Mouse (Mus musculus) adrenal gland, adult 10 weeks (tissue): ENCODE results near the gene Tnrc18. TPM values are rescaled to one million over a fixed set of nuclear protein-coding genes. Genes with fewer than 3 reads are reported as not detected.

Experiments used
- polyA plus RNA-seq: library from polyadenylated mRNA; stranded (reverse); fragments of 350-450 nt; fragmentation: Illumina TruSeq; extraction: RNeasy Lipid Tissue Mini Kit (QIAGEN cat#74804); gene quantifications from one replicate; pipeline ENCODE4 v1.2.3, GENCODE M21; 2014; ENCODE audit warnings: low read depth, low replicate concordance

Gene Tnrc18
- polyA plus RNA-seq = 0.76 TPM

GRCm38 (mm10) chr5:142817524-142818434, at the start of gene Tnrc18:
Gene Tnrc18, minus strand, starts transcription at chr5:142817662.

DNA sequence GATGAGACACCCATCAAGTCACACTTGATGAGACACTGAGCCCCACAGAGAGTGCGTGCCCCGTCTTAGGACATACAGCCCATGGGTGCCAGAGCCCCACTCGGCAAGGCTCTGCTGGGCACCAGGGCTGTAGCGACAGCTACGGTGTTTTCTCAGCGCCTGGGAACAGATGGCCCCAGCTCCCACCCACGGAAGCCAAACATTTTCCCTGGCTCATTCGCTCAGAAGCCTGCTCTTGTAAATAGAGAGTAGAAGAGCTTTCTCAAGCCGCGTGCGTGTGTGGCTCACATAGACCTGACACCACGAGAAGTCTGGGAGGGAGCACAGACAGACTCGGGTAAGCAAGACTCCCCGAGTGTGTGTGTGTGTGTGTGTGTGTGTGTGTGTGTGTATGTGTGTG, 125.2 kb downstream of the Tnrc18 start, which contains the start of gene Slc29a4:
Gene Slc29a4, plus strand, starts transcription at position 265 of the 400 bp plus-strand sequence.

Other genes with a start within 250 kb of the Tnrc18 start
- gene Mmd2, start 208.9 kb downstream of the Tnrc18 start, polyA plus RNA-seq = 33.8 TPM
- gene Wipi2, start 190.0 kb downstream of the Tnrc18 start, polyA plus RNA-seq = 24.3 TPM
- gene Slc29a4, start 125.2 kb downstream of the Tnrc18 start, polyA plus RNA-seq = 2.7 TPM
- 1.7 TPM for gene Fbxl18, start 77.8 kb upstream of the Tnrc18 start, polyA plus RNA-seq
- gene Actb, start 89.1 kb upstream of the Tnrc18 start, polyA plus RNA-seq = 1,855 TPM
- gene Fscn1, start 142.7 kb upstream of the Tnrc18 start, polyA plus RNA-seq = 0.82 TPM